Mouse (Mus musculus) cerebellum, adult 2 months (tissue): ENCODE measurements around the gene Atp6v1e1.

Source experiments
- CTCF ChIP-seq: fragments of 200-500 bp; IDR thresholded peaks from 2 replicates; pipeline ENCODE4 v1.5.1; 2011; ENCODE audit warnings: low read depth, mild to moderate bottlenecking, control low read depth, low read length, moderate library complexity, borderline replicate concordance; ENCODE audit not compliant: insufficient read depth
- POLR2A ChIP-seq: fragments of 200-500 bp; IDR thresholded peaks from 2 replicates; pipeline ENCODE4 v1.6.1; 2011; ENCODE audit warnings: low read length, control low read depth, borderline replicate concordance; ENCODE audit not compliant: insufficient read depth

- TF ChIP-seq CTCF (no peak), POLR2A (no peak)
Measured at GRCm38 (mm10) chr6:120777533-120777932, 45.1 kb downstream of the Atp6v1e1 start.
